Mouse (Mus musculus): ENCODE data around the gene Gm10282. TPM values are rescaled to one million over a fixed set of nuclear protein-coding genes. Genes with fewer than 3 reads are reported as not detected.

Gm10282 gene
- polyA plus RNA-seq, 1 experiment from 2014 or later: 8.9 TPM

DNA sequence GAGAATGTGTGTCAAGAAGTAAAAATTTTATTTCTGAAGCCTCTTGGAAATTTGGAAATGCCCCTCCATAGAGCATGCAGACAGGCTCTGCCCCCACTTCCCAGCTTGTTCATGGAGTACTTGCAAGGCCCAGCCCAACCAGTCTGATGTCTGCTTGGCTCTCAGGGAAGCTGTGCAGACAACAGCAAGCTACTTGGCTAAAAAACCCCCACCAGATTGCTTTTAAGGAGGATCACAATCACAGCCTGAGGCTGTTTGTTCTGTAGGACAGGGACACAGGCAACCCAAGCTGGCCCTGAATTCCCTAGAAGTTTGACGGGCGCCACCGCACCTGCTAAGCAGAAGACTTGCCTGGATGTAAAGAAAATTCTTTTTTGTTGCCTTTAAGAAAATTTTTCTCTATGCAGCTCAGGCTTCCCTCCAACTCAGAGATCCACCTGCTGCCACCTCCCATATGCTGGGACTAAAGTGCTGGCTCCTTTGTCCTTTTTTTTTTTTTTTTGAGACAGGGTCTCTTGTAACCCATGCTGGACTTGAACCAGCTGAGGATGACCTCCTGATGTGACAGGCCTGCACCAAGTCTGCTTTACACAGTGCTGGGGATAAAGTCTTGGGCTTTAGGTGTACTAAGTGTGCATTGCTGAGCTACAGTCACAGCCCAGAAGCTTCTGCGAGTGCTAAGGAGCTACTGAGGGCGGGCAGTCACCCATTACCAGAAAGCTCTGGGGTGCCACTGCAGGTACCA is 37.7 kb upstream of the Gm10282 start:
- ATAC-seq (ENCODE audit: low read depth): no peak
- Histone ChIP-seq H3K9ac (no peak overlapping the region), H3K4me1 (replicated peaks) (0 out of 2 replicates have a peak, but pooled peaks cover 5% of the 10 kb centered on the region), H3K4me3 (replicated peaks) (no peak overlapping the region), H3K4me2 (no peak overlapping the region), H3K27ac (no peak overlapping the region), H3K36me3 (peaks cover 53% of the 10 kb centered on the region), H3K9me3 (replicated peaks) (no peaks in the 10 kb centered on the region), H3K27me3 (no peaks in the 10 kb centered on the region)
- 88% methylated on average over 5 of the region's 5 CpGs for WGBS (ENCODE audit: insufficient replicate concordance)
- DNase-seq: no peak

DNA sequence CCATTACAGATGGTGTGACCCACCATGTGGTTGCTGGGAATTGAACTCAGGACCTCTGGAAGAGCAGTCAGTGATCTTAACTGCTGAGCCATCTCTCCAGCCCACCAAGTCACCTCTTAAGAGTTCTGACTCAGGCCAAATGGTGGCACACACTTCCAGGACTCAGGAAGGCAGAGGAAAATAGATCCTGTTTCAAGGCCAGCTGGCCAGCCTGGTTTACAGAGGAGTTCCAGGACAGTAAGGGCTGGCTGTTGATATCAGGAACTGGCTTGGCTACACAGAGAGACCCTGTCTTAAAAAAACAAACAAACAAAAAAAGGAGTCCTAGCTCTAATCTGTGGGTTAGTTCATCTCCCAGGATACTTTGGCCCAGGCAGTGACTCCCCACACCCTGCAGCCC is 32.0 kb upstream of the Gm10282 start:
- Histone ChIP-seq H3K4me1 (replicated peaks) (no peaks in the 10 kb centered on the region), H3K9me3 (replicated peaks) (no peaks in the 10 kb centered on the region), H3K27ac (no peak overlapping the region), H3K9ac (no peak overlapping the region), H3K36me3 (peaks cover 42% of the 10 kb centered on the region), H3K4me2 (no peak overlapping the region), H3K27me3 (no peaks in the 10 kb centered on the region), H3K4me3 (replicated peaks) (no peak overlapping the region)
- no peak for ATAC-seq (ENCODE audit: low read depth)
- no peak for DNase-seq

GRCm38 (mm10) chr8:72336273-72336672 is 31.2 kb upstream of the Gm10282 start:
- Histone ChIP-seq H3K27me3 (no peaks in the 10 kb centered on the region), H3K9me3 (replicated peaks) (no peaks in the 10 kb centered on the region), H3K27ac (no peak overlapping the region), H3K4me3 (replicated peaks) (no peak overlapping the region), H3K4me1 (replicated peaks) (no peaks in the 10 kb centered on the region), H3K9ac (no peak overlapping the region), H3K36me3 (peaks cover 40% of the 10 kb centered on the region), H3K4me2 (no peak overlapping the region)
- 65% methylated on average over 2 of the region's 2 CpGs for WGBS (ENCODE audit: insufficient replicate concordance)
- ATAC-seq (ENCODE audit: low read depth) (no peak), DNase-seq (no peak)

DNA sequence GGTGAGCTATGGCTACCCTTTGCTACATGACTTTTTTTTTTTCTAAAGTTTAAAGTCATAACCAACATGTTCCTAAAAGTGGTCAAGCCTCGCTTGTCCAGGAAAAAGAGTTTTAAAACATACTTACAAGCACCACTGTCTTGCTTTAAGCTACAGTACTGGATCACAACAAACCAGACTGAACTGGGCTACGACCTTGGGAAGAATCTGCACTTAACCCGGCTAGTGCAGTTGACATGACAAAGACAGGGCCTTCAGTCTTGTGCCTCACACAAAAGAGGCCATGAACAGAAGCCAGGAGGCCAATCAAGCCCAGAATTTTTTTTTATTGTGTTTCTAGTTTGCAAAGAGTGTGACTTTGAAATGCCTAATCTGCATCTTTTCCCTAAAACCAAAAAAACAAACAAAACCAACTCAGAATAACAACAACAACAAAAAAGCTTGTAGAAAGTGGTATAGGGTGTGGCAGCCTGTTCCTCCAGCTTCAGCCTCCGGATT is 29.1 kb upstream of the Gm10282 start:
- Histone ChIP-seq H3K4me1 (replicated peaks) (no peaks in the 10 kb centered on the region), H3K9me3 (replicated peaks) (no peaks in the 10 kb centered on the region), H3K4me3 (replicated peaks) (no peak overlapping the region), H3K36me3 (peaks cover 22% of the 10 kb centered on the region), H3K9ac (no peak overlapping the region), H3K27me3 (no peaks in the 10 kb centered on the region), H3K4me2 (no peak overlapping the region), H3K27ac (no peak overlapping the region)
- DNase-seq: no peak
- ATAC-seq (ENCODE audit: low read depth): no peak
- 65% methylated on average over 4 of the region's 4 CpGs for WGBS (ENCODE audit: insufficient replicate concordance)

GRCm38 (mm10) chr8:72333429-72334143 is 28.5 kb upstream of the Gm10282 start:
- Histone ChIP-seq H3K9me3 (replicated peaks) (no peaks in the 10 kb centered on the region), H3K4me1 (replicated peaks) (no peaks in the 10 kb centered on the region), H3K36me3 (peaks cover 16% of the 10 kb centered on the region), H3K27me3 (no peaks in the 10 kb centered on the region), H3K4me3 (replicated peaks) (no peak overlapping the region), H3K27ac (no peak overlapping the region), H3K4me2 (no peak overlapping the region), H3K9ac (no peak overlapping the region)
- ATAC-seq (ENCODE audit: low read depth) (no peak), DNase-seq (no peak)
- WGBS (ENCODE audit: insufficient replicate concordance): 52% methylated on average over 3 of the region's 3 CpGs

DNA sequence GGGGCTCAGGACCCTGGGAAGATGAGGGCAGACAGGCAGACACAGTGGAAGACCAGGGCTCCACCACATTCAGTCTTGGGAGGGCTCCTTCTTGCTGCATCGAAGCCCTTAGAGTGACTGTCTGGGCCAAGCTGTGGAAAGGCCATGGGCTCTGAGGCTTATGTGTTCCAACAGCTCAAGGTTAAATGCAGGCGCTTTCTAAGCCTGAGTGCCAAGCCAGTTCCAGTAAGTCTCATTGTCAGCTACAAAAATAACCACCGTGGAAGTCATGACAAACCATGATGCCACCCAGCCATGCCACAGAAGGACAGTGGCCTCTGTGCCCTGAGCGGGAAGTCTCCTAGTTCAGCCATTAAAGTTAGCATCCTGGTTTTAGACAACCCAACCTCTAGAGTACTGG is 26.6 kb upstream of the Gm10282 start:
- H3K9me3 ChIP-seq (replicated peaks): no peaks in the 10 kb centered on the region
- 72% methylated on average over 4 of the region's 4 CpGs for WGBS (ENCODE audit: insufficient replicate concordance)
- no peaks in the 10 kb centered on the region for H3K4me1 ChIP-seq (replicated peaks)
- H3K27me3 ChIP-seq: no peaks in the 10 kb centered on the region
- no peak overlapping the region for H3K9ac ChIP-seq
- no peak for ATAC-seq (ENCODE audit: low read depth)
- H3K36me3 ChIP-seq: peaks cover 4% of the 10 kb centered on the region; the same call in 1 of the 2 replicates
- no peak for DNase-seq
- no peak overlapping the region for H3K27ac ChIP-seq
- H3K4me2 ChIP-seq: no peak overlapping the region
- H3K4me3 ChIP-seq (replicated peaks): no peak overlapping the region

- DNase-seq (no peak), ATAC-seq (ENCODE audit: low read depth) (no peak)
- no peaks in the 10 kb centered on the region for H3K27me3 ChIP-seq
- no peak overlapping the region for H3K4me2 ChIP-seq
- H3K4me3 ChIP-seq (replicated peaks): no peak overlapping the region
- no peak overlapping the region for H3K27ac ChIP-seq
- H3K36me3 ChIP-seq: peaks cover 4% of the 10 kb centered on the region; the same call in 1 of the 2 replicates
- no peak overlapping the region for H3K9ac ChIP-seq
- H3K9me3 ChIP-seq (replicated peaks): no peaks in the 10 kb centered on the region
- 64% methylated on average over 6 of the region's 6 CpGs for WGBS (ENCODE audit: insufficient replicate concordance)
- H3K4me1 ChIP-seq (replicated peaks): no peaks in the 10 kb centered on the region
These were observed 25.9 kb upstream of the Gm10282 start for GRCm38 (mm10) chr8:72330806-72331516.

- 57% methylated on average over 3 of the region's 3 CpGs for WGBS (ENCODE audit: insufficient replicate concordance)
- no peaks in the 10 kb centered on the region for H3K36me3 ChIP-seq
- no peak overlapping the region for H3K27ac ChIP-seq
- no peak for DNase-seq
- no peak overlapping the region for H3K4me3 ChIP-seq (replicated peaks)
- no peak overlapping the region for H3K4me2 ChIP-seq
- H3K9me3 ChIP-seq (replicated peaks): no peaks in the 10 kb centered on the region
- no peaks in the 10 kb centered on the region for H3K4me1 ChIP-seq (replicated peaks)
- no peaks in the 10 kb centered on the region for H3K27me3 ChIP-seq
- ATAC-seq (ENCODE audit: low read depth): no peak
- no peak overlapping the region for H3K9ac ChIP-seq
These were observed 24.1 kb upstream of the Gm10282 start for GRCm38 (mm10) chr8:72329116-72329515.

DNA sequence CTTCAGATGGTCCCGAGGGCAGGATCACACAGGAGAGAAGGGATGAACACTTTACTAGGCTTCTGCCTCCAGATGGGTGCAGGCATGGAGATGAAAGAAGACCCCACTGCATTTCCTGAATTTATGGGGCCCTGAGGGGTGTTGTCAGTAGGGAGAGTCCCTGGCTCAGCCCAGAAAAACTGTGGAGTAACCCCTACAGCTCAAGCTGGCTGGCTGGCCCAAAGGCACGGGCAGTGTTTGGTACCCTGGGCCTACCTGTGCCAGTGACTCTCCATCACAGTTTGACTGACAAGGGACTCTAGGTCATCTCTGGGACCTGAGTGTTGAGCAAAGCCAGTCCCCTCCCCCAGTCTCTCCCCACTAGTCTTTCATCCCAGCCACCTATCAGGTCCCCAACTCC is 19.6 kb upstream of the Gm10282 start:
- 55% methylated on average over 2 of the region's 2 CpGs for WGBS (ENCODE audit: insufficient replicate concordance)

DNA sequence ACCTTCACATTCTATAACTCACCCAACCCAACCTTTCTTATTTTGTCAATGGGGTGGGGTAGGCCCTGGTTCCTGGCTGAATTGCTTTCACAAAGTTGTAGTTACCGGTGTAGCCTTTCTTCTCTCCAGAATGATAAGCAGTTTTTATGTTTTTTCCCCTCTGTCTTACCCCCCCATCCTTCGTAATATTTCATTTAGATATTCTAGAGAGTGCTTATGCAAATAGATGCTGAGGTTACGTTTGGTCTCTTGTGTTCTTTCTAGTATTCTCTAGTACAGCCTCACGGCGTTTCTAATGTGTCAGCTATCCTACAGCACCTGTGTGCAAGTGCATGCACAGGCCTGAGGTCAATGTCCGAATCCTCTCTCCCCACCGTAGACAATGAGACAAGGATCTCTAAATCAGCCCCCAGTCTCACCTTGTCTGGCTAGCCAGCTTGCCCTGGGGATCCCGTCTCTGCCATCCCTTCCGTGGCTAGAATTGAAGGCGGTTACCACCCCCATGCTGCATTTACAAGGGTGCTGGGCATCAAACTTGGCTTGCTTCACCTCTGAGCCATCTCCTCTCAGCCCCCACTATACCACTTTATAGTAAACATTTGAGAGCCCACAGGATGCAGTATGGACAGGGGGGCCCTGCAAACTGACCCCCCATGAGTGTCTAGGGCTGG is 19.1 kb upstream of the Gm10282 start:
- Histone ChIP-seq H3K4me2 (no peak overlapping the region), H3K4me3 (replicated peaks) (no peak overlapping the region), H3K9ac (no peak overlapping the region), H3K36me3 (no peaks in the 10 kb centered on the region), H3K4me1 (replicated peaks) (peaks cover 30% of the 10 kb centered on the region), H3K9me3 (replicated peaks) (no peaks in the 10 kb centered on the region), H3K27ac (no peak overlapping the region), H3K27me3 (peaks cover 36% of the 10 kb centered on the region)
- DNase-seq: no peak
- ATAC-seq (ENCODE audit: low read depth): no peak
- WGBS (ENCODE audit: insufficient replicate concordance): 66% methylated on average over 10 of the region's 10 CpGs

More for the DNA sequence above, 19.6 kb upstream of the Gm10282 start:
- ATAC-seq (ENCODE audit: low read depth) (no peak), DNase-seq (no peak)
- peaks cover 30% of the 10 kb centered on the region for H3K27me3 ChIP-seq
- H3K4me1 ChIP-seq (replicated peaks): peaks cover 24% of the 10 kb centered on the region
- H3K36me3 ChIP-seq: no peaks in the 10 kb centered on the region
- no peak overlapping the region for H3K4me3 ChIP-seq (replicated peaks)
- H3K4me2 ChIP-seq: no peak overlapping the region
- no peak overlapping the region for H3K9ac ChIP-seq
- H3K9me3 ChIP-seq (replicated peaks): no peaks in the 10 kb centered on the region
- H3K27ac ChIP-seq: no peak overlapping the region

DNA sequence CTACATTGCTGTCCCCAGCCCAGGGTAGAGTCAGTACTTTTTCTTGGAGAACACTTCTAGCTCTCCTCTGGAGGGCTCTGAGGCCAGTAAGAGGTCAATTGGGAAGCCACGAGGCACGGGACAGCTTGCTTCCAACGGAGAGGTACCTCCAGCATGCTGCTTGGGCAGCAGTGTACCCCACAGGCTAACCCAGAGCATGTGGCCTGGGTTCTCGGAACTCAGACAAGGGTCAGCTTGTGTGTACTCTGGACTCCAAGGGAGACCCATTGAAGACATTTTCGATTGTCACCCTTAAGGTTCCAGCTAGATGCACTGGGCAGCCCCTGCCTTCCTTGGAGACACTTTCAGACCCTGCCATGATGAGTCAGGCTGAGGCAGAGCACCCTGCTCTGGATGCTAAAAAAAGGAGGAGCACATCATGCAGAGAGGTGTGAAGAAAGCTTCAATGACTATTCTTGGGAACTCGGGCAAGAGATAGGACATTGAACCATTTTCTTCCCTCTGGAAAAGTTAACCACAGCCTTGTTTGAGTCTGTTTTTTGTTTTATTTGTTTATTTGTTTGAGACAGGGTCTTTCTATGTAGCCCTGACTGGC is 18.2 kb upstream of the Gm10282 start:
- peaks cover 44% of the 10 kb centered on the region for H3K27me3 ChIP-seq
- H3K4me2 ChIP-seq: no peak overlapping the region
- H3K4me1 ChIP-seq (replicated peaks): peaks cover 38% of the 10 kb centered on the region
- 50% methylated on average over 6 of the region's 6 CpGs for WGBS (ENCODE audit: insufficient replicate concordance)
- H3K4me3 ChIP-seq (replicated peaks): no peak overlapping the region
- no peaks in the 10 kb centered on the region for H3K9me3 ChIP-seq (replicated peaks)
- H3K9ac ChIP-seq: no peak overlapping the region
- no peak for DNase-seq
- no peaks in the 10 kb centered on the region for H3K36me3 ChIP-seq
- no peak for ATAC-seq (ENCODE audit: low read depth)
- no peak overlapping the region for H3K27ac ChIP-seq

All from liver, embryonic 13.5 days (tissue).